Mouse (Mus musculus) thymus, adult 2 months (tissue): Measurements from ENCODE around the gene Tmem235. TPM values are rescaled to one million over a fixed set of nuclear protein-coding genes. Genes with fewer than 3 reads are reported as not detected.
A peak's percentile ranks its signal among the peaks of the same experiment; 100 is the strongest.

ENCODE experiments used
- DNase-seq: peaks from one replicate; pipeline ENCODE4 v3.0.0; 2021
- H3K27ac ChIP-seq: fragments of 200-500 bp; 2 replicates; pipeline ENCODE4 v1.5.1; 2012; ENCODE audit warnings: low read length, control low read depth; ENCODE audit not compliant: control insufficient read depth, insufficient read depth
- H3K27me3 ChIP-seq: fragments of 200-500 bp; 2 replicates; pipeline ENCODE4 v1.6.1; 2012; ENCODE audit warnings: mild to moderate bottlenecking, low read length, moderate library complexity, mixed read lengths; ENCODE audit not compliant: control insufficient read depth, insufficient read depth
- H3K36me3 ChIP-seq: fragments of 200-500 bp; 2 replicates; pipeline ENCODE4 v1.6.1; 2012; ENCODE audit warnings: mild to moderate bottlenecking, low read length, moderate library complexity; ENCODE audit not compliant: control insufficient read depth, insufficient read depth
- H3K4me1 ChIP-seq: fragments of 200-500 bp; replicated peaks from 2 replicates; pipeline ENCODE4 v1.6.1; 2012; ENCODE audit warnings: low read length; ENCODE audit not compliant: control insufficient read depth, insufficient read depth
- H3K4me3 ChIP-seq: fragments of 200-500 bp; 2 replicates; pipeline ENCODE4 v1.5.1; 2012; ENCODE audit warnings: mild to moderate bottlenecking, low read length, control low read depth, moderate library complexity; ENCODE audit not compliant: control insufficient read depth, insufficient read depth
- CTCF ChIP-seq: fragments of 200-500 bp; IDR thresholded peaks from 2 replicates; pipeline ENCODE4 v1.5.1; 2012; ENCODE audit warnings: mild to moderate bottlenecking, control low read depth, low read length, moderate library complexity, borderline replicate concordance; ENCODE audit not compliant: control insufficient read depth, poor library complexity, insufficient read depth; ENCODE audit errors: extremely low read depth
- POLR2A ChIP-seq: fragments of 200-500 bp; IDR thresholded peaks from 2 replicates; pipeline ENCODE4 v1.6.1; 2012; ENCODE audit warnings: mild to moderate bottlenecking, low read length, control low read depth, moderate library complexity; ENCODE audit not compliant: control insufficient read depth, poor library complexity, insufficient read depth; ENCODE audit errors: extremely low read depth
- WGBS: fragments of 180-500 bp; shearing (Covaris S2); methylation state at CpG from one replicate; pipeline ENCODE4 v1.1.7; 2018; 5-methylcytosine and 5-hydroxymethylcytosine counted together
- polyA plus RNA-seq: library from polyadenylated mRNA; depleted of rRNA; stranded (reverse); fragments of >200 nt; gene quantifications from 2 replicates; pipeline ENCODE4 v1.2.3, GENCODE M21; 2012

Tmem235 gene
- polyA plus RNA-seq, 1 experiment = 0.05 TPM

GRCm38 (mm10) chr11:117840910-117841309, 19.6 kb upstream of the Tmem235 start:
- Histone ChIP-seq H3K27me3 (no peaks in the 10 kb centered on the region), H3K36me3 (no peaks in the 10 kb centered on the region), H3K27ac (no peak overlapping the region), H3K4me3 (no peak overlapping the region), H3K4me1 (no peaks in the 10 kb centered on the region; the same call in 1 of the 2 replicates)
- TF ChIP-seq CTCF (no peak), POLR2A (no peak)
- 72% methylated on average over 1 of the region's 1 CpGs for WGBS
- DNase-seq = no peak

- Histone ChIP-seq H3K27me3 (no peaks in the 10 kb centered on the region), H3K4me3 (no peak overlapping the region), H3K27ac (no peak overlapping the region), H3K36me3 (no peaks in the 10 kb centered on the region), H3K4me1 (peaks cover 5% of the 10 kb centered on the region)
- DNase-seq = no peak
- 93% methylated on average over 2 of the region's 2 CpGs for WGBS
- TF ChIP-seq POLR2A (no peak), CTCF (no peak)
These were observed 17.1 kb upstream of the Tmem235 start for GRCm38 (mm10) chr11:117843434-117843833.

- Histone ChIP-seq H3K4me1 (peaks cover 9% of the 10 kb centered on the region), H3K36me3 (no peaks in the 10 kb centered on the region), H3K27ac (no peak overlapping the region), H3K27me3 (no peaks in the 10 kb centered on the region), H3K4me3 (no peak overlapping the region)
- no peak for DNase-seq
- WGBS = 95% methylated on average over 2 of the region's 2 CpGs
- no peak for TF ChIP-seq POLR2A
- TF ChIP-seq CTCF = no peak
These were observed 15.6 kb upstream of the Tmem235 start for GRCm38 (mm10) chr11:117844997-117845396.

- H3K4me1 ChIP-seq = peaks cover 12% of the 10 kb centered on the region
- DNase-seq = no peak
- no peaks in the 10 kb centered on the region for H3K27me3 ChIP-seq
- H3K36me3 ChIP-seq = no peaks in the 10 kb centered on the region
- WGBS = 93% methylated on average over 2 of the region's 2 CpGs
- TF ChIP-seq POLR2A = no peak
- no peak for TF ChIP-seq CTCF
- H3K4me3 ChIP-seq = no peak overlapping the region
- no peak overlapping the region for H3K27ac ChIP-seq
These were observed 14.9 kb upstream of the Tmem235 start for GRCm38 (mm10) chr11:117845651-117846050.

GRCm38 (mm10) chr11:117846640-117847039, 13.9 kb upstream of the Tmem235 start:
- Histone ChIP-seq H3K27ac (no peak overlapping the region), H3K4me3 (no peak overlapping the region), H3K27me3 (no peaks in the 10 kb centered on the region), H3K36me3 (no peaks in the 10 kb centered on the region), H3K4me1 (peaks cover 12% of the 10 kb centered on the region)
- DNase-seq = no peak
- WGBS = 70% methylated on average over 5 of the region's 5 CpGs
- TF ChIP-seq CTCF (no peak), POLR2A (no peak)

GRCm38 (mm10) chr11:117847593-117848215, 12.8 kb upstream of the Tmem235 start:
- Histone ChIP-seq H3K27ac (peak overlapping the region; percentile 78), H3K27me3 (no peaks in the 10 kb centered on the region), H3K36me3 (no peaks in the 10 kb centered on the region; the same call in 1 of the 2 replicates), H3K4me3 (no peak overlapping the region), H3K4me1 (peaks cover 12% of the 10 kb centered on the region)
- TF ChIP-seq CTCF = no peak
- TF ChIP-seq POLR2A = no peak
- WGBS = 77% methylated on average over 7 of the region's 7 CpGs
- DNase-seq = no peak

GRCm38 (mm10) chr11:117848271-117848984, 12.1 kb upstream of the Tmem235 start:
- peaks cover 12% of the 10 kb centered on the region for H3K4me1 ChIP-seq
- WGBS = 2% methylated on average over 19 of the region's 19 CpGs
- peak overlapping the region; percentile 64 for H3K4me3 ChIP-seq
- H3K36me3 ChIP-seq = peaks cover 4% of the 10 kb centered on the region; the same call in 1 of the 2 replicates
- H3K27ac ChIP-seq = peak overlapping the region; percentile 78
- peak; percentile 64 for DNase-seq
- TF ChIP-seq CTCF (no peak), POLR2A (no peak)
- H3K27me3 ChIP-seq = no peaks in the 10 kb centered on the region
